Mouse (Mus musculus): ENCODE results near the gene Col13a1.

- TF ChIP-seq POLR2A (IDR thresholded peaks at IDR 0.05; ENCODE audit: borderline replicate concordance, extremely low read depth, low read depth, low read length) (no peak), CTCF (IDR thresholded peaks at IDR 0.05; ENCODE audit: insufficient read depth, low read length) (no peak)
Measured at GRCm38 (mm10) chr10:61788499-61788898, 190.4 kb downstream of the Col13a1 start.

Data from lung, adult 2 months (tissue).